ENCODE assay signal across 22 mouse cellular contexts in genomic region chr9:96460117-96460865, GRCm38 (mm10). TPM values are rescaled to one million over a fixed set of nuclear protein-coding genes. Genes with fewer than 3 reads are reported as not detected.
DNase-seq lines count a peak whose midpoint lies in the region; ATAC-seq lines count a peak whose summit lies in the region.
"Had no signal": no experiment of that assay in that cellular context is flagged by ENCODE, and none has a peak within 500 bp of the region (broad histone marks: within the 10 kb centered on the region; RNA-seq: fewer than 3 reads in every experiment).

No protein-coding gene starts in this region.

- no peak overlapping the region for H3K4me2 ChIP-seq in hindbrain, embryonic 13.5 days
- no peak overlapping the region for H3K4me2 ChIP-seq in hindbrain, embryonic 11.5 days (replicated peaks; ENCODE audit: low read depth, low read length)
- H3K4me2 ChIP-seq in forebrain, embryonic 12.5 days: no peak overlapping the region
- H3K4me2 ChIP-seq in hindbrain, embryonic 16.5 days (ENCODE audit: low read length): no peak overlapping the region
- H3K4me2 ChIP-seq: limb, embryonic 13.5 days had no signal

- DNase-seq in hindbrain, embryonic 11.5 days (ENCODE audit: low spot score): no peak
- peak; percentile 63 for DNase-seq in retina, embryonic 14.5 days (ENCODE audit: low spot score)
- DNase-seq in B cell, adult 2 months: no peak
- DNase-seq in MN1 (ENCODE audit: low spot score): no peak
- DNase-seq in cerebellum, postnatal 10 days: no peak
- DNase-seq: adrenal gland, postnatal 10 days; cerebellum, adult 9-11 months; gastrocnemius, postnatal 10 days; heart, adult 2 months; kidney, adult 2 months; kidney, postnatal 36 days; layer of hippocampus, adult 9-11 months; thymus, postnatal 14 days had no signal

- no peak overlapping the region for H3K9ac ChIP-seq in hindbrain, embryonic 13.5 days
- H3K9ac ChIP-seq in hindbrain, embryonic 11.5 days (ENCODE audit: low read depth, low read length): no peak overlapping the region
- no peak overlapping the region for H3K9ac ChIP-seq in forebrain, embryonic 12.5 days
- H3K9ac ChIP-seq in hindbrain, embryonic 16.5 days (ENCODE audit: low read depth, low read length): no peak overlapping the region
- H3K9ac ChIP-seq: limb, embryonic 13.5 days; liver, embryonic 14.5 days had no signal

- no peak for ATAC-seq in hindbrain, embryonic 13.5 days (ENCODE audit: low FRiP score)
- no peak for ATAC-seq in hindbrain, embryonic 11.5 days (ENCODE audit: low FRiP score)
- peak; percentile 27; the same call in 1 of the 2 replicates for ATAC-seq in forebrain, embryonic 12.5 days (ENCODE audit: low FRiP score)
- peak; percentile 56 for ATAC-seq in hindbrain, embryonic 16.5 days
- ATAC-seq: lung, postnatal 0 days had no signal

- H3K9me3 ChIP-seq in hindbrain, embryonic 13.5 days: peaks cover 5% of the 10 kb centered on the region; the same call in 1 of the 2 replicates
- H3K9me3 ChIP-seq in hindbrain, embryonic 11.5 days (ENCODE audit: control insufficient read depth, low read length): no peaks in the 10 kb centered on the region; the same call in 1 of the 2 replicates
- H3K9me3 ChIP-seq in forebrain, embryonic 12.5 days: peaks cover 12% of the 10 kb centered on the region
- H3K9me3 ChIP-seq in hindbrain, embryonic 16.5 days (ENCODE audit: control insufficient read depth, low read length): peaks cover 2% of the 10 kb centered on the region; the same call in 1 of the 2 replicates

- 76% methylated on average over 10 of the region's 10 CpGs for WGBS in hindbrain, embryonic 13.5 days
- whole genome bisulfite sequencing in hindbrain, embryonic 11.5 days: 83% methylated on average over 10 of the region's 10 CpGs
- 25% methylated on average over 10 of the region's 10 CpGs for WGBS in forebrain, embryonic 12.5 days
- 71% methylated on average over 10 of the region's 10 CpGs for WGBS in hindbrain, embryonic 16.5 days

- H3K4me1 ChIP-seq in hindbrain, embryonic 13.5 days (replicated peaks): 0 out of 2 replicates have a peak, but pooled peaks cover 8% of the 10 kb centered on the region
- H3K4me1 ChIP-seq in hindbrain, embryonic 11.5 days (replicated peaks; ENCODE audit: control insufficient read depth, insufficient read depth, low read length): no peaks in the 10 kb centered on the region
- peaks cover 15% of the 10 kb centered on the region for H3K4me1 ChIP-seq in forebrain, embryonic 12.5 days
- H3K4me1 ChIP-seq in hindbrain, embryonic 16.5 days (ENCODE audit: control insufficient read depth, insufficient read depth, low read depth, low read length): no peaks in the 10 kb centered on the region
- H3K4me1 ChIP-seq: limb, embryonic 13.5 days; megakaryocyte, embryonic 14.5 days had no signal

- peaks cover 12% of the 10 kb centered on the region for H3K36me3 ChIP-seq in hindbrain, embryonic 13.5 days
- peaks cover 4% of the 10 kb centered on the region; the same call in 1 of the 2 replicates for H3K36me3 ChIP-seq in hindbrain, embryonic 11.5 days (ENCODE audit: control insufficient read depth, insufficient read depth, low read length)
- H3K36me3 ChIP-seq in forebrain, embryonic 12.5 days (replicated peaks): peaks cover 9% of the 10 kb centered on the region; the same call in 1 of the 2 replicates
- H3K36me3 ChIP-seq in hindbrain, embryonic 16.5 days (ENCODE audit: control insufficient read depth, insufficient read depth, low read length): no peaks in the 10 kb centered on the region

- H3K27me3 ChIP-seq in hindbrain, embryonic 13.5 days: no peaks in the 10 kb centered on the region
- no peaks in the 10 kb centered on the region for H3K27me3 ChIP-seq in hindbrain, embryonic 11.5 days (ENCODE audit: control insufficient read depth, insufficient read depth, low read length)
- H3K27me3 ChIP-seq in forebrain, embryonic 12.5 days: no peaks in the 10 kb centered on the region
- H3K27me3 ChIP-seq in hindbrain, embryonic 16.5 days (replicated peaks; ENCODE audit: control insufficient read depth, insufficient read depth, low read length): no peaks in the 10 kb centered on the region
- H3K27me3 ChIP-seq: CH12.LX; limb, embryonic 13.5 days had no signal

- no peak overlapping the region for H3K4me3 ChIP-seq in hindbrain, embryonic 13.5 days
- no peak overlapping the region for H3K4me3 ChIP-seq in hindbrain, embryonic 11.5 days (ENCODE audit: low read depth, low read length)
- no peak overlapping the region for H3K4me3 ChIP-seq in forebrain, embryonic 12.5 days (replicated peaks)
- H3K4me3 ChIP-seq in hindbrain, embryonic 16.5 days (ENCODE audit: low read length): no peak overlapping the region
- H3K4me3 ChIP-seq: heart, adult 2 months; limb, embryonic 13.5 days; megakaryocyte, embryonic 14.5 days had no signal

- H3K27ac ChIP-seq in hindbrain, embryonic 13.5 days: peak overlapping the region; percentile 81
- H3K27ac ChIP-seq in hindbrain, embryonic 11.5 days (ENCODE audit: low read depth, low read length): no peak overlapping the region
- peak overlapping the region; percentile 65 for H3K27ac ChIP-seq in forebrain, embryonic 12.5 days
- no peak overlapping the region for H3K27ac ChIP-seq in hindbrain, embryonic 16.5 days (ENCODE audit: low read depth, low read length)
- H3K27ac ChIP-seq: heart, adult 2 months; limb, embryonic 13.5 days; liver, embryonic 14.5 days; stomach, postnatal 0 days had no signal

RNA-seq across cellular contexts. Expression of gene Rnf7, which starts 18.2 kb away (rescaled TPM):
- 256 and 260 TPM in 2 replicates for polyA plus RNA-seq in hindbrain, embryonic 13.5 days (2015; fragmentation: Nextera tagmentation; extraction: Ambion mirVana)
- 287 and 290 TPM in 2 replicates for polyA plus RNA-seq in hindbrain, embryonic 11.5 days (2014; fragmentation: Nextera tagmentation; extraction: Ambion mirVana)
- polyA plus RNA-seq in forebrain, embryonic 12.5 days (2016; fragmentation: Nextera tagmentation; extraction: Ambion mirVana): 231 and 238 TPM in 2 replicates
- 209 TPM in 2 replicates for polyA plus RNA-seq in hindbrain, embryonic 16.5 days (2015; fragmentation: Nextera tagmentation; extraction: Ambion mirVana)

Comparison
In these comparisons a context has a peak if more than half of its experiments do, and no peak if none do; other contexts are left out.
1. ATAC-seq: peak in forebrain, embryonic 12.5 days (single experiment) and hindbrain, embryonic 16.5 days (single experiment); none in hindbrain, embryonic 13.5 days (single experiment) and hindbrain, embryonic 11.5 days (single experiment).
2. H3K27ac ChIP-seq: peak in hindbrain, embryonic 13.5 days (single experiment) and forebrain, embryonic 12.5 days (single experiment); none in hindbrain, embryonic 11.5 days (single experiment) and hindbrain, embryonic 16.5 days (single experiment).